Mouse (Mus musculus): ENCODE results near the gene Tpst1. TPM values are rescaled to one million over a fixed set of nuclear protein-coding genes. Genes with fewer than 3 reads are reported as not detected.
A peak's percentile ranks its signal among the peaks of the same experiment; 100 is the strongest.

The Tpst1 gene
- total RNA-seq, 2 experiments from 2014 or later: 12.0 to 12.8 TPM

DNA sequence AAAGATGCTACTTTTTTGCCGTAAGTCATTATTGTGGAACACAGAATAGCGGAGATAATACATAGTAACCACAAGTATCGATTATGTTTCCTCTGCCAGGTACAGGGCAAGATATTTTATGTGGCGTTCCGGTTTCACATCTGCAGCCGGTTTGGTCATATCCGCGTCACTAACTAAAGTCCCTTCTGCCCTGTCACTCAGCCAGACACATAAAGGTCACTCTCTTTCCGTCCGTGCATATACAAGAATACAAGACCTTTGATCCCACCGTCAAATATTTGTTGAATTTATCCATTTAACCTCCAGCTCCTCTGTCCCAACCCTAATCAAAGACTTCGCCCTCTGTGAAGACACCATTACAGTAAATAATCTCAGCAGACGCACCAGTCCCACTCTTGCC lies 63.5 kb downstream of the Tpst1 start:
- intact Hi-C loops (cut with DNase I): no loop called here
- no peak for DNase-seq

- DNase-seq: peak; percentile 85 to 92
- intact Hi-C loops (cut with DNase I): loop anchor here (1.0 to 2.0 kb wide), 3 partner anchors 61 to 117 kb away; no protein-coding TSS in a partner anchor
Observed at GRCm38 (mm10) chr5:130139393-130139792, 66.3 kb downstream of the Tpst1 start.

GRCm38 (mm10) chr5:130141138-130141537 lies 68.0 kb downstream of the Tpst1 start:
- no peak for DNase-seq
- intact Hi-C loops (cut with DNase I): no loop called here

DNA sequence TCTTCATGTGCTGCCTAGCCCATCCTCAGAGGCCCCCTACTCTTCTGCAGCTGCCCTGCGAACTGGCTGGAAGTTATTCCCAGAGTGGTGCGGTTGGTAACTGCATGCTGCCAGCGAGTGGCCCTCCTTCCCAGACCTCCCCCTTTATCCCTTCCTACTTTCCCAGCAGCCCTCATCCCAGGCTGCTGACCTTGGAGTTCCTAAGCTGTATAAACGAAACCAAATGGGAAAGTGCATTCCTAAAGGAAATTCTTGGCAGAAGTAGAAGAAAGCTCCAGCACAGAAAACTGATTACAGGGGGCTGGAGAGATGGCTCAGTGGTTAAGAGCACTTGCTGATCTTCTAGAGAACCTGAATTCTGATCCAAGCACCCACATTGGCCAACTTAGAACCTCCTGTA lies 68.9 kb downstream of the Tpst1 start:
- DNase-seq: no peak
- intact Hi-C loops (cut with DNase I): no loop called here

GRCm38 (mm10) chr5:130143101-130143500 lies 70.0 kb downstream of the Tpst1 start:
- intact Hi-C loops (cut with DNase I): no loop called here
- no peak for DNase-seq

GRCm38 (mm10) chr5:130143977-130144333 lies 70.8 kb downstream of the Tpst1 start:
- intact Hi-C loops (cut with DNase I): loop anchor here (2.0 kb wide), 1 partner anchor 27 kb away; the partner anchor contains the start of gene Rabgef1
- peak in 1 of 2 experiments; percentile 70 for DNase-seq

DNA sequence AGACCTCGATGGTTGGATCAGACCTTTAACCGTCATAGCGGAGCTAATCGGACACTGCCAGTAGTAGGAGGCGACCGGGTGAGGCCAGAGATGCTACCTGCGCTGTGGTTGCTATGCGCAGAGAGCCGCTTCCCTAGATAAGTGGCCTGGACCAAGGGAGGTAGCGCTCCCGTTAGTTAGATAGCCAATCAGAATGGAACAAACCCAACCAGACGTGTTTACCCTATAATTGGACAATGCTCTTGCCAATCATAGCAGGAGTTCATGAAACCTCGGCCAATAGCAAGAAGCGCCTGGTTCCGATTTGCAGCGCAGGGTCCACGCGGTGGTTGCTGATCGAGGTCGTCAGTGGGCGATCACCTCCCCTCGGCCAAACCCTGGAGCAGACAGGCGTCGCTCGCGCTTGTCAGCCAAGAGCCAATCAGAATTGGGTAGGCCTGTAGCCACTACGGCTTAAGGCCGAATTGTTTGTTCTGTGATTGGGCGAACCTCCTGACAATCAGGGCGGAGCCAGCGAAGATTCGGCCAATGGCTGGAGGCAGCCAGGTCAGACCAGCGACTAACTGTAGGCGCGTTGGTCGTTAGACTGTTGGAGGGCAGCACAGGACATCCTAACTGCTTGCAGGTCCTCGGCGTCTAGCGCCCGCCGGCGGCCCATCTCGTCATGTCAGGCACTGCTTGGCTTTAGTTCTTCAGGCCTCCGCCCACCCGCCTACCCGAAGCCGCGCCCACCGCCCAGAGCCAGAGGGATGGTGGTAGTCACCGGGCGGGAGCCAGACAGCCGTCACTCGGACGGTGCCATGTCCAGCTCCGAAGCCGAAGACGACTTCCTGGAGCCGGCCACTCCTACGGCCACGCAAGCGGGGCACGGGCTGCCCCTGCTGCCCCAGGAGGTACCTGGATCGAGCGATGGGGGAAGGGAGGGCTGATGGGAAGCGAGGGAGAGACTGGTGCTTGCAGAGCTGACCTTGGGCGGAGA lies 71.5 kb downstream of the Tpst1 start, which contains the start of gene Kctd7:
Kctd7 (plus strand) TSS at position 528 of the 979 bp plus-strand sequence.
- intact Hi-C loops (cut with DNase I): loop anchor here (2.0 kb wide), 1 partner anchor 26 kb away; the partner anchor contains the start of gene Rabgef1
- DNase-seq: peak; percentile 94 to 95

DNA sequence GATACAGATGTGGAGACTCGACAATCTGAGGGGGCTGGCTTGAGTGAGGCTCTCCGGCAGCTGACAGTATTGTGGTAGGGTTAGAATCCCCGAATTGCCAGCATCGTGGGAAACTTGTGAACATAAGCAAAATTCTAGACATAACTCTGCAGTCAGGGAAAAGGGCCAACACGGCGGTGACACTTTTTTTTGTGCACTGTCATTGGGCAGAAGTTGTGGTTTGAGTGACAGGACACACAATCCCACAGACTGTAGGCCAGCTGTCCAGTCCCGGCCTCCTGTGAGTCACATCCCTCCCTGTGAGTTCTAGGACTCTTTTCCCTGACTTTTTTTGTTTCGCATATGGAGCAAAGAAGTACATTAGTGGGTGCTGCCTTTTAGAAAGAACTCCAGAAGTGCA lies 72.8 kb downstream of the Tpst1 start:
- intact Hi-C loops (cut with DNase I): loop anchor here (2.0 kb wide), 1 partner anchor 25 kb away; the partner anchor contains the start of gene Rabgef1
- no peak for DNase-seq

GRCm38 (mm10) chr5:130149726-130150310 lies 76.7 kb downstream of the Tpst1 start:
- intact Hi-C loops (cut with DNase I): no loop called here

DNA sequence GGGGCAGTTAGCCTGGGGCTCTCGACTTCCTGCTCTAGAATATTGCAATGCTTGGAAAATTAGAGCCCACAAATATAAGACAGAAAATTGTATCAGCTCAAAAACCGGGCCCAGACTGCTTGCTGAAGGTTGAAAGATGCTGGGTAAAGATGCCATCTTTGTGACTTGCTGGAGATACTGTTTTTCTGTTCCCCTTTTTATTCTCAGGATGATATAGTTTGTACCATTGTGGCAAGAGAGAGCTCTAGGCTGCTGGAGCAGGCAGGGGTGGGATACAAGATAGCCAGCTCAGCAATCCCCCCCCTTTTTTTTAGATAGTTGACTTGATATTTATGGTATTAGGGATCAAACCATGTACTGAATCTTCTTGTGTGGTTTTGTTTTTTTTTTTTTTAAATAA lies 81.2 kb downstream of the Tpst1 start:
- DNase-seq: no peak
- intact Hi-C loops (cut with DNase I): no loop called here

More at GRCm38 (mm10) chr5:130149726-130150310, 76.7 kb downstream of the Tpst1 start:
- no peak for DNase-seq

GRCm38 (mm10) chr5:130158545-130158944 lies 85.4 kb downstream of the Tpst1 start:
- no peak for DNase-seq
- intact Hi-C loops (cut with DNase I): no loop called here

GRCm38 (mm10) chr5:130159761-130160201 lies 86.7 kb downstream of the Tpst1 start:
- no peak for DNase-seq
- intact Hi-C loops (cut with DNase I): no loop called here

GRCm38 (mm10) chr5:130163670-130164069 lies 90.5 kb downstream of the Tpst1 start:
- intact Hi-C loops (cut with DNase I): loop anchor here (1.0 kb wide), 1 partner anchor 140 kb away; no protein-coding TSS in a partner anchor
- DNase-seq: peak; percentile 81 to 87

DNA sequence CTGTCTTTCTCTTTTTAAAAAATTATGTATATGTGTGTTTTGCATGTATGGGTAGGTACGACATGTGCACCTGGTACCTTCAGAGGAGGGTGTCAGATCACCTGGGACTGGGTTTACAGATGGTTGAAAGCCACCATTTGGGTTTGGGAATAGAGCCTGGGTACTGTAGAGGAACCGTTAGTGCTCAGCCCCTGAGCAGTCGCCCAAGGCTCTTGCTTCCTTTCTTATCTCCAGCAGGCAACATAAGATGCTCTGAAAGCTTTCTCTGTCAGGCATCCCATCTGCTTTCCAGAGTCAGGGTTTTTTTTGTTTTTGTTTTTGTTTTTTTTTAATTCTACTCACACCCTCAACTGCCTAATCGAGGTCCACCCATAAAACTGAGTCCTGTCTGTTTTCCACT lies 92.1 kb downstream of the Tpst1 start:
- intact Hi-C loops (cut with DNase I): no loop called here
- no peak for DNase-seq

- no peak for DNase-seq
- intact Hi-C loops (cut with DNase I): no loop called here
Observed at GRCm38 (mm10) chr5:130169109-130169508, 96.0 kb downstream of the Tpst1 start.

- no peak for DNase-seq
- intact Hi-C loops (cut with DNase I): loop anchor here (2.0 to 5.0 kb wide), 3 partner anchors 26 to 229 kb away; partner anchors contain the start of genes Kctd7 and Vkorc1l1
Observed at GRCm38 (mm10) chr5:130170666-130171422, 97.7 kb downstream of the Tpst1 start.

- intact Hi-C loops (cut with DNase I): loop anchor here (2.0 to 5.0 kb wide), 3 partner anchors 27 to 229 kb away; partner anchors contain the start of genes Kctd7 and Vkorc1l1
- DNase-seq: peak; percentile 96 to 97
Observed at GRCm38 (mm10) chr5:130171423-130171954, 98.4 kb downstream of the Tpst1 start, which contains the start of gene Rabgef1. Gene Rabgef1 (plus strand): TSS chr5:130171798.

- peak in 1 of 2 experiments; percentile 39 for DNase-seq
- intact Hi-C loops (cut with DNase I): loop anchor here (2.0 to 5.0 kb wide), 4 partner anchors 27 to 230 kb away; partner anchors contain the start of genes Kctd7, Sbds, Tyw1 and Vkorc1l1
Observed at GRCm38 (mm10) chr5:130171956-130172601, 99.0 kb downstream of the Tpst1 start.

DNA sequence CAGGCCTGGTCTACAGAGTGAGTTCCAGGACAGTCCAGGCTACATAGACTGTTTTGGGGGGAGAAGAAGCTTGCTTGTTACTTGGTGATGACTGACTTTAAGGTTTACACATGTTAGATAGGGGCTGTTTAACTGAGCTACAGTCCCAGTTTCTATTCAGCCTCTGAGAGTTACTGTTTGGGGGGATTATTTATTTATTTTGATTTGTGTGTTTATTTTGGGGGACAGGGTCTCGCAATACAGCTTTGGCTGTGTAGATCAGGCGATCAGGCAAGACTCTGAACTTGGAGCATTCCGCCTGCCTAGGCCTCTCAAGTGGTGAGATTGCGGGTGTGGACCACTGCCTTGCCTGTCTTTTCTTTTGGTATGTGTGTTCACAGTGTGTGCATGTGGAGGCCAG lies 99.9 kb downstream of the Tpst1 start:
- intact Hi-C loops (cut with DNase I): loop anchor here (2.0 to 5.0 kb wide), 2 partner anchors 82 to 231 kb away; partner anchors contain the start of genes Sbds, Tyw1 and Vkorc1l1
- DNase-seq: no peak
